Mouse (Mus musculus): ENCODE measurements around the gene Ifngr2. TPM values are rescaled to one million over a fixed set of nuclear protein-coding genes. Genes with fewer than 3 reads are reported as not detected.

The Ifngr2 gene
- polyA plus RNA-seq, 1 experiment, result 11.4 TPM

GRCm38 (mm10) chr16:91585617-91586016, 38.7 kb downstream of the Ifngr2 start:
- TF ChIP-seq CTCF (IDR thresholded peaks at IDR 0.05; ENCODE audit: control insufficient read depth, insufficient read depth, insufficient replicate concordance, low read depth, low read length), result no peak
- no peak for TF ChIP-seq POLR2A (IDR thresholded peaks at IDR 0.05; ENCODE audit: control insufficient read depth, low read depth, low read length)
- H3K27ac ChIP-seq (ENCODE audit: control insufficient read depth, insufficient read depth, low read depth, low read length), result no peak overlapping the region
- no peak overlapping the region for H3K4me3 ChIP-seq (ENCODE audit: control insufficient read depth, low read depth, low read length)
- no peaks in the 10 kb centered on the region for H3K4me1 ChIP-seq (ENCODE audit: control insufficient read depth, insufficient read depth, low read length)
- H3K27me3 ChIP-seq (ENCODE audit: control insufficient read depth, insufficient read depth, low read length), result no peaks in the 10 kb centered on the region
- no peaks in the 10 kb centered on the region; the same call in 1 of the 2 replicates for H3K36me3 ChIP-seq (ENCODE audit: control insufficient read depth, insufficient read depth, low read length)

GRCm38 (mm10) chr16:91586244-91586643, 39.4 kb downstream of the Ifngr2 start:
- no peaks in the 10 kb centered on the region for H3K27me3 ChIP-seq (ENCODE audit: control insufficient read depth, insufficient read depth, low read length)
- H3K4me3 ChIP-seq (ENCODE audit: control insufficient read depth, low read depth, low read length), result no peak overlapping the region
- H3K36me3 ChIP-seq (ENCODE audit: control insufficient read depth, insufficient read depth, low read length), result no peaks in the 10 kb centered on the region; the same call in 1 of the 2 replicates
- TF ChIP-seq CTCF (IDR thresholded peaks at IDR 0.05; ENCODE audit: control insufficient read depth, insufficient read depth, insufficient replicate concordance, low read depth, low read length) (no peak), POLR2A (IDR thresholded peaks at IDR 0.05; ENCODE audit: control insufficient read depth, low read depth, low read length) (no peak)
- H3K27ac ChIP-seq (ENCODE audit: control insufficient read depth, insufficient read depth, low read depth, low read length), result no peak overlapping the region
- H3K4me1 ChIP-seq (ENCODE audit: control insufficient read depth, insufficient read depth, low read length), result peaks cover 2% of the 10 kb centered on the region; the same call in 1 of the 2 replicates

- Histone ChIP-seq H3K36me3 (ENCODE audit: control insufficient read depth, insufficient read depth, low read length) (no peaks in the 10 kb centered on the region; the same call in none of the 2 replicates), H3K4me3 (ENCODE audit: control insufficient read depth, low read depth, low read length) (no peak overlapping the region), H3K27ac (ENCODE audit: control insufficient read depth, insufficient read depth, low read depth, low read length) (no peak overlapping the region), H3K27me3 (ENCODE audit: control insufficient read depth, insufficient read depth, low read length) (no peaks in the 10 kb centered on the region), H3K4me1 (ENCODE audit: control insufficient read depth, insufficient read depth, low read length) (peaks cover 4% of the 10 kb centered on the region; the same call in 1 of the 2 replicates)
- TF ChIP-seq CTCF (IDR thresholded peaks at IDR 0.05; ENCODE audit: control insufficient read depth, insufficient read depth, insufficient replicate concordance, low read depth, low read length), result no peak
- TF ChIP-seq POLR2A (IDR thresholded peaks at IDR 0.05; ENCODE audit: control insufficient read depth, low read depth, low read length), result no peak
These were observed 41.0 kb downstream of the Ifngr2 start for GRCm38 (mm10) chr16:91587730-91588453.

- H3K4me3 ChIP-seq (ENCODE audit: control insufficient read depth, low read depth, low read length), result no peak overlapping the region
- TF ChIP-seq CTCF (IDR thresholded peaks at IDR 0.05; ENCODE audit: control insufficient read depth, insufficient read depth, insufficient replicate concordance, low read depth, low read length) (no peak), POLR2A (IDR thresholded peaks at IDR 0.05; ENCODE audit: control insufficient read depth, low read depth, low read length) (no peak)
- H3K27me3 ChIP-seq (ENCODE audit: control insufficient read depth, insufficient read depth, low read length), result no peaks in the 10 kb centered on the region
- H3K4me1 ChIP-seq (ENCODE audit: control insufficient read depth, insufficient read depth, low read length), result peaks cover 4% of the 10 kb centered on the region; the same call in 1 of the 2 replicates
- H3K36me3 ChIP-seq (ENCODE audit: control insufficient read depth, insufficient read depth, low read length), result no peaks in the 10 kb centered on the region; the same call in none of the 2 replicates
- no peak overlapping the region for H3K27ac ChIP-seq (ENCODE audit: control insufficient read depth, insufficient read depth, low read depth, low read length)
These were observed 41.8 kb downstream of the Ifngr2 start for GRCm38 (mm10) chr16:91588703-91589102.

- Histone ChIP-seq H3K4me3 (ENCODE audit: control insufficient read depth, low read depth, low read length) (no peak overlapping the region), H3K4me1 (ENCODE audit: control insufficient read depth, insufficient read depth, low read length) (peaks cover 13% of the 10 kb centered on the region), H3K36me3 (ENCODE audit: control insufficient read depth, insufficient read depth, low read length) (no peaks in the 10 kb centered on the region; the same call in 1 of the 2 replicates), H3K27ac (ENCODE audit: control insufficient read depth, insufficient read depth, low read depth, low read length) (no peak overlapping the region), H3K27me3 (ENCODE audit: control insufficient read depth, insufficient read depth, low read length) (no peaks in the 10 kb centered on the region)
- TF ChIP-seq POLR2A (IDR thresholded peaks at IDR 0.05; ENCODE audit: control insufficient read depth, low read depth, low read length) (no peak), CTCF (IDR thresholded peaks at IDR 0.05; ENCODE audit: control insufficient read depth, insufficient read depth, insufficient replicate concordance, low read depth, low read length) (no peak)
These were observed 45.3 kb downstream of the Ifngr2 start for GRCm38 (mm10) chr16:91592162-91592561.

- peaks cover 16% of the 10 kb centered on the region for H3K4me1 ChIP-seq (ENCODE audit: control insufficient read depth, insufficient read depth, low read length)
- no peaks in the 10 kb centered on the region; the same call in 1 of the 2 replicates for H3K36me3 ChIP-seq (ENCODE audit: control insufficient read depth, insufficient read depth, low read length)
- H3K27ac ChIP-seq (ENCODE audit: control insufficient read depth, insufficient read depth, low read depth, low read length), result no peak overlapping the region
- H3K4me3 ChIP-seq (ENCODE audit: control insufficient read depth, low read depth, low read length), result no peak overlapping the region
- TF ChIP-seq POLR2A (IDR thresholded peaks at IDR 0.05; ENCODE audit: control insufficient read depth, low read depth, low read length) (no peak), CTCF (IDR thresholded peaks at IDR 0.05; ENCODE audit: control insufficient read depth, insufficient read depth, insufficient replicate concordance, low read depth, low read length) (no peak)
- no peaks in the 10 kb centered on the region for H3K27me3 ChIP-seq (ENCODE audit: control insufficient read depth, insufficient read depth, low read length)
These were observed 46.4 kb downstream of the Ifngr2 start for GRCm38 (mm10) chr16:91593262-91593661.

- H3K36me3 ChIP-seq (ENCODE audit: control insufficient read depth, insufficient read depth, low read length), result no peaks in the 10 kb centered on the region; the same call in 1 of the 2 replicates
- TF ChIP-seq POLR2A (IDR thresholded peaks at IDR 0.05; ENCODE audit: control insufficient read depth, low read depth, low read length) (no peak), CTCF (IDR thresholded peaks at IDR 0.05; ENCODE audit: control insufficient read depth, insufficient read depth, insufficient replicate concordance, low read depth, low read length) (no peak)
- no peak overlapping the region for H3K4me3 ChIP-seq (ENCODE audit: control insufficient read depth, low read depth, low read length)
- no peaks in the 10 kb centered on the region for H3K27me3 ChIP-seq (ENCODE audit: control insufficient read depth, insufficient read depth, low read length)
- no peak overlapping the region for H3K27ac ChIP-seq (ENCODE audit: control insufficient read depth, insufficient read depth, low read depth, low read length)
- peaks cover 16% of the 10 kb centered on the region for H3K4me1 ChIP-seq (ENCODE audit: control insufficient read depth, insufficient read depth, low read length)
These were observed 48.2 kb downstream of the Ifngr2 start for GRCm38 (mm10) chr16:91595076-91595475.

Measured in testis, adult 2 months (tissue).